Mouse (Mus musculus): Measurements from ENCODE around the gene Prickle1.

Prickle1 gene

DNA sequence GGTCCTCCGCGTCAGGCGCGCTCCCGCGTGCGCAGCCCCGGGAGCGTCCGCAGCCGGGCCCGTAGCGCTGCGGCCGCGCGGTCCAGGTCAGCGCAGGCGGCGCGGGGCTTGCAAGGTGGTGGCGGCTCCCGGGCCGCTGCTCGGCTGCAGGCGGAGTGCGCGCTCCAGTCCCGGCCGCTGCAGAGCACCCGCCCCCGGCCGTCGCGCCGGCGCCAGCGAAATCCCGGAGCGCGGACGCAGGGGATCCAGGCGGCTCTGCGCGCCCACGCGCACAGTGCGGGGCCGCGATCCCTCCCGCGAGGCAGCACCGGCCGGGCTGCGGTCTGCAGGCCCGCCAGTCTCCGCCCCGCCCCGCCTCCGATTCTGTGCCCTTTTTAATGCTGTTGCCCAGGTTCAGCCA is at the start of gene Prickle1:
TSS of gene Prickle1 (minus strand) at position 146 of the 400 bp plus-strand sequence.
- DNase-seq, result peak; percentile 79

DNA sequence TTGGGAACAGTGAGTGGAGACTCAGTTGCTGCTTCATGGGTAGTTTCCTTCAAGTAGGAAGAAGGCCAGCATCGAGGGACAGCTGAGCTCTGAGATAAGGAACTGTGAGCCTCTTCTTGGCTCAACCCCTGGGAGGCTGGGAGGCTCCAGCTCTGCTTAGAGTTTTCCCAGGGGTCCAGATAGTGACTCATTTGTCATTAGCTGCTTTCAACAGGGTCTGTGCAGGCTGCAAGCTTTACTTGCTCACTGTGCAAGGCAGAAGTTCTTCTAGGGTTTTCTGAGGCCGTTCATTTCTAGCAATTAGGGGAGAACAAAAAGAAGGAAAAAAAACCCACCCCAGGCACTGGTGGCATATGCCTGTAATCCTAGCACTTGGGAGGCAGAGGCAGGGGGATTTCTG is 44.5 kb upstream of the Prickle1 start:
- DNase-seq, result no peak

DNA sequence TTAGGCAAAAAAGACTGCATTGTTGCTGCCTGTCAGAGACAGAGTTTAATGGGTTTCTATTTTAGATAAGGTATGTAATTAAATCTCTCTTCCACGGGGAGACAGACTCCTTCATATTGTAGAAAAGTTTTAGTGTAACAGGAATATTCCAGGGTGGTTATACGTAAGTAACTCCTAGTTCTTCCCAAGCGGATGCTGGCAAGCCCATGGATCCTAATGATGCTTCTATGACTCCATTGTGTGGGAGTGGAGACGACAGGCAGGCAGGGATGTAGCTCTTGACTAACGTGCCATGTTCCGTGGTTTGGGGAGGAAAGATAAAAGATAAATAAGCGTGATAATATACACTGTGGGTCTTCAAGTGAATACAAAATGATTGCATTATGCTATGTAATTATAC is 41.3 kb upstream of the Prickle1 start:
- no peak for DNase-seq

DNA sequence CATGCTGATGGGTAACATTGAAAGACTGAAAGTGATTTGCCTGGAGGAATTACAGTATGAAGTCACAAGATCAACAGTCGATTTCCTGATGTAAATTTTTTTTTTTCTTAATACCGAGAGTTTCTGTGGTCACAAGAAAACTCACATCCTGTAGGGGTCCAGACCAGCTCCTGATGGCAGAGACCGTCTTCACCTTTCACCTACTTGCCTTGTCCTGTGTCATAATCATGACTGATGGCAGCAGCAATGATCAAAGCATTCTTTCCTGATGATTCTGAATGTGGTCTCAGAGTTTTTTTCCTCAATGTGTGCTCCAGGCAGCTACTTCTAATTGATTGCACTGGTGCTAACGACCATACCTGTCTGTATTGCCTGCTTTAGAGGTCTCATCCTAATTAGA is 39.9 kb upstream of the Prickle1 start:
- no peak for DNase-seq

DNA sequence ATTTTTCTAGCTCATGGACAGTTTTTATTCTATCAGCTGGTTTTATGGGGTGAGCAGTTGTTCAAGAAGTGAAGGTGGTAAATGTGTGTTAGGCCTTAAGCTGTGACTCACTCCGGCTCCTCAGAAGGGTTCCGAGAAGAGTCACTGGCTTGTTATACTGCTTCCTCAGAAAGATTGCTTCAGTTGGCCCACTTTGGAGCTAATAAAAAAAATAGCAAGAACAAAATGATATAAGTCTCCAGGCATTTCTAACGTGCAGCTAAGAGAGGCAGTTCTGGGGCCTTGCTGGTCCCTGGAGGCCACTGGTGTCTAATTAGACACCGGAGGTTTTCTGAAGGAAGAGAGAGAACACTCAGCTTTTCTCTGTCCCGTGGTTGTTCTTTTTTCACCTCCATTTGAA is 38.8 kb upstream of the Prickle1 start:
- DNase-seq, result no peak

DNA sequence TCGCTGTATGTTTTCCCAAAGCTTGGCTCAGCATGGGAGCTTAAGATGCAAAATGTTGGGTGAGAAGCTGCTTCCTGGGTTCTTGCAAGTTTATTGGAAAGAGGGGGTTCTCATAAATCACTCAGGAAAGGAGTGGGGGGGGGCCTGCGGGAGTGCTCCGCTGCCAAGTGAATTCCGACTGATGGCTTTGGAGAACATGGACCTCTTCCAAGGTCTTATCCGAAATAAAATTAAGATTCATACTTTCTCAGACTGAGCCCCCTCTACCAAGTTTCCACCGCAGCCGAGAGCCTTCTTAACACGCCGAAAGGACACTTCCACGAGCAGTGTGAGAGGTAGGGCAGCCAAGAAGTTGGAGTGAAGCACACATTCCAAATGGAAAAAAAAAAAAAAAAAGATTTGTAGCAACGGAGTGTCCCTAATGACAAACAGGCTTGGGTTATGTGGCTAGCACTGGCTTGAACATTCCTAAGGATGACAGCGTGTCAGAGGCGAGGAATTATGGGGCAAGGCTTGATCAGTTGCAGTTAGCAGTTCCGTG is 34.4 kb upstream of the Prickle1 start:
- peak; percentile 3 for DNase-seq

DNA sequence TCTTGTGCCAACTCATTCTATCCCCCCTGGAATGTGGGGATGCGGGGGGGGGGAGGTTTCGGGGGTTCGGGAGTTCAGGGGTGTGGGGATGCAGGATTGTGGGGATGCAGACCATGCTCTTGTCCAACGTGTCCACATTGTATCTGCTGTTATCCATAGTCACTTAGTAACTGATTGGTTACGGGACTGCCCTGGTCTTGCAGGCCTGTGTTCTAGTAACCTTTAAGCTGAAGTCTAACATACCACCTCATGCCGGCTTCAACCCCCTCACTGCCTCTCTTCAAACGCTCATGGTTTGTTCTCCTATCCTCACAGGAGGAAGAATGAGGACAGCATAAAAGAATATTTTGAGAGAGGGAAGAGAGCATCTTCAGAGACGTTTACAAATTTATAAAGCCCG is 33.5 kb upstream of the Prickle1 start:
- no peak for DNase-seq

DNA sequence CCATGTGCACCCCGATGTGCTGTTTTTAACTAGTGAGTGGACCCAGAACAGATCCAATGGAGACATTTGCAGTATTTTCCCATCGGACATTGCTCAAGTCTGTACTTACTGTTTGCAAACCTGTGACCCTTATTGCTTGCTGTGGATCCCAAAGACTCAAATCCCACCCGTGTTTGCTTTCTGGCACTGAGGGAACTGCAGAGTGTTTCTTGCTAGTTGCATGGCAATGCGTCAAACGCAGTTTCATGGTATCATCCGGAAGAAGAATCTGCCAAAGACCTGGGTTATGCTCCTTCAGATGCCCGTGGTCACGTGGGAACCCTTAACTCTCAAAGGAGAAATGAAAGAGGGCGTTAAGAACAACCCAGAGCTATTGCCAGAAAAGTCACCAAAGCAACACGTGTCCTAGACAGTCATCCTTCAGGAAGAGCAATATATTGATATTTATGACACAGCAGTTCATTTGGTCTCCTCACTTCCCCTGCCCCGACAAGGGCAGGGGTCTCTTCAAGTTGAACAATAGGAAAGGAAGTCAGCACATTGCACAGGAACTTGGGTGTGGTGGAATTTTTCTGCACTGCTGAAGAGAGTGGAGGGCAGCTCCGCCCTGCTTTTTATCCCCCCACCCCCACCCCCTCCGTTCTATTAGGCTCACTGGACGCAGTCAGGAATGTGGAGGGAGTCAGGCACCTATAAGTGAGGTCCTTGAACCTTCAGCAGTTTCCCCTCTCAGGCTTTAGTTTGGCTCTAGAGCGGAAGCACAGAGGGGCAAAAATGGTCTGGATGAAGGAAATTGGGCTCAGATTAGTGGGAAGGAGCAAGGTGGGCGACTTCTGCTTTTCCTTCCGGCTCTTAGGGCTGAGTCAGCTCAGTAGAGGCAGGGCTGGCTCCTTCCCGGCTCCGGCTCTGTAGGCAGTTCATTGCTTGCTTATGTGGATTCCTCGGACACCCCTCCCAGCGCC is 32.4 kb upstream of the Prickle1 start:
- DNase-seq, result peak; percentile 1

DNA sequence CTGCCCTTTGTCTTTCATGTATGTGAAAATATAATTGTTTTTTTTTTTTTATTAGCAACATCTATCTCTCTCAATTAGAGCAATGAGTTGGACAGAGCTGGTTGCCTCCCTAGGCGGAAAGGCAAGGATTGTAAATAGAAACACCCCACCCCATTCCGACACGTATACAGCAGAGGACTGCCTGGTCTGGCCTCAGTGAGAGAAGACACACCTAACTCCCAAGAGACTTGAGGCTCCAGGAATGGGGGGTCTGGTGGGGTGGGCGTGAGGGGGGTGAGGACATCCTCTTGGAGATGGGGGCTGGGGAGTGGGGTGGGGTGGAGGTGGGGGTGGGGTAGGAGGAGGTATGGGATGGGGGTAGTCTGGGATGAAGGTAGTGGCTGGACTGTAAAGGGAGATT is 23.9 kb upstream of the Prickle1 start:
- DNase-seq, result no peak

DNA sequence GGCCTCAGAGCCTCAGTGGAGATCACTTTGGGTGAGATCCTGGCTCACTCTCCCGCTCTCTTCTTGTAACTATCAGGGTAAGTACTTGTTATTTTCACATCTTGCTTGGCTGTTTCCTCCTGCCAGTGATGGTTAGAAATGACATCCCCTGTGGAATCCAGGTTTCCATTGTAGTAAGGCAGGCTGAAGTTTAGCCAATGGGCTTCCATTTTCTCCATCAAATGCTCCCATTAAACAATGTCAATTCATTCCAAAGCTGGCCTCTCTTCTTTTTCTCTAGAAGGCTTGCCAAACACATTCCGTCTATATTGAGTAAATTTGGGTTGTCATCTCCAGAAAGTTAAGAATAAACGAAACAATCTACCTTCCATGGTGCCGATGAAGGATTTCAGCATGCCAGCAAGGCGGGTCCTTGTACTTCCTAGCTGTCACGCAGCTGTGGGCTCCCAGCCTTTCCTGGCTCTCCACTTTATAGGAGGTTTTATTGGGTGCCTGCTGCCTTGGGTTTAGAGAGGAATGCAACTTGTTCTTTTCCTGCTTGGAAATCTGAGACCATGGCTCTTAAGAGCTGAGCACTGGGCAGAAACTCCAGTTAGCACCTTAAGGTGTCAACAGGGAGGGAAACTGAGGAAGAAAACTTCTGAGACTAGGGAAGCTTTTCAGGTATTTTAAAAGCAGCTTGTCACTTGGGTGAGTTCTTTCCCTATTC is 22.9 kb upstream of the Prickle1 start:
- DNase-seq, result no peak

DNA sequence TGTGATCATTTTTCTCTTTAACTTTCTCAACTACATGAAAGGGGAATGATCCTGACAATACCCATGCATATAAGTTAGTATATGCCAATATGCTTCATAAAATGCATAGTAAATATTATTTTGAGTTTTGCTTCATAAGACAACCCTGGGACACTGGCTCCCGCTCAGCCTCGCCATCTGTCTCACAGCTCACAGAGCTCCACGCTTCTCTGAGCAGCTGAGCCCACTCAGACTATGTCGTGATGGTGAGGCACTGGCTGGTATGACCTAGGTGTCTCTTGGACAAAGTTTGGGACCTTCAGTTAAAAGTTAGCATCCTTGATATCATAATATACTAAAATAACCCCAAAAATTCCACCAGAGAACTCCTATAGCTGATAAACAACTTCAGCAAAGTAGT is 20.6 kb upstream of the Prickle1 start:
- DNase-seq, result no peak

DNA sequence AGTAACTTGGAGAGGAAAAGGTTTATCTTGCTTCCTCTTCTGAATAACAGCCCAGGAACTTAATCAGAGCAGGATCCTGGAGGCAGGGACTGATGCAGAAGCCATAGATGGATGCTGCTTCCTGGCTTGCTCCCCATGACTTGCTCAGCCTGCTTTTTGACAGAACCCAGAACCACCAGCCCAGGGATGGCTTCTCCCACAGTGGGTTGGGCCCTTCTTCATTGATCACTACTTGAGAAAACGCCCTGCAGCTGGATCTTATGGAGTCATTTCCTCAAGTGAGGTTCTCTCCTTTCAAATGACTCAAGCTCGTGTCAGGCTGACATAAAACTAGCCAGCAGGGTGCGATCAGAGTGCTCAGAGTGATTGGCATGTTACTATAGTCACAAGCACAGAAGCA is 19.3 kb upstream of the Prickle1 start:
- DNase-seq, result no peak

DNA sequence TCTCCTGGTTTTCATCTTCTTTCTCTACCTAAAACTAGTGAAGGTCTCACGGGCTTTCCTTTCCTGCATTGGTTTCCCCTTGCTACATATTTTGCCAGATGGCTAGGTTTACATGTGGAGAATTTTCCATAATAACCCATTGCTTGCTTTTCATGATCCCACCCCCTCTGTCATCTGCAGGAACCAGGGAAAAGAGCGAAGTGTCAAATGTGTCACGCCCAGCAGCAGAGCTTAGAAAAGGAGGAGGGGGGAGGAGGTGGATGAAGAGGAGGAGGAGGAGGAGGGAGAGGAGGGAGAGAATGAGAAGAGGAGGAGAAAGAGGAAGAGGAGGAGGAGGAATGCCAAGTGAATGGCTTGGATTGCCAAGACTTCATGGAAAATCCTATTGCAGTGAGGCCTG is 17.9 kb upstream of the Prickle1 start:
- DNase-seq, result no peak

DNA sequence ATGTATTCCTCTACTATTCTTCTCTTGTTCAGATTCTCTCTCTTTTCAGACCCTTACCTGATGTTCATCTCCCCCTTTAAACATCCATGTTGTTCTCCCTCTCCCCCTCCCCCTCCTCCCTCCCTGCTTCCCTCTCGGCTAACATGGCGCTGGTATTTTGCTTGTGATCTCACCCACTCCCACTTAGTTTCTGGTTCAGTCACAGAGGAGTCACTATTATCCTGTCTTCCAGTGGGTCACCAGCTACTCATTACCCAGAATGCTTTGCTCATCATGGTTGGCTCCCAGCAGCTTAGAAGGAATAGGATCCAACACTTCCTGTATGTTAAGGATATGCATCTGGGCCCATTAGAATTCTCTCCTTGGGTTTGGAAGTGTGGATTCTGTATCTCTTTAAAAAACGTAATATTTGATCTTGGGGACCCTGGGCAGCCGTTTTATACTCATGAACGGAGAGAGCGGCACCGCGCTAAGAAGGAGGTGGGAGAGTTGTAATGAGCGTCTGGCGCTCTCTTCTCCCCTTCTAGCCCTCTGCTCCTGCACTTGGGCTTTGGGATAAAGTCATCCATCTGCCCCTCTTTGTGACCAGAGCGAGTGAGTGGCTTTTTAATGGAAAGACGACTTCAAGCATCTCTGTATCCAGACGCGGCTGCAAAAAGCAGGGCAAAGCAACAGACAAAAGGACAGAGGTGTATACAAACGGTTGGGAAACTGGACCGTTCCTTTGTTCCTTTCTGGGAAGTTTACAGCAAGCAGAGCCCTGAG is 16.0 kb upstream of the Prickle1 start:
- no peak for DNase-seq

DNA sequence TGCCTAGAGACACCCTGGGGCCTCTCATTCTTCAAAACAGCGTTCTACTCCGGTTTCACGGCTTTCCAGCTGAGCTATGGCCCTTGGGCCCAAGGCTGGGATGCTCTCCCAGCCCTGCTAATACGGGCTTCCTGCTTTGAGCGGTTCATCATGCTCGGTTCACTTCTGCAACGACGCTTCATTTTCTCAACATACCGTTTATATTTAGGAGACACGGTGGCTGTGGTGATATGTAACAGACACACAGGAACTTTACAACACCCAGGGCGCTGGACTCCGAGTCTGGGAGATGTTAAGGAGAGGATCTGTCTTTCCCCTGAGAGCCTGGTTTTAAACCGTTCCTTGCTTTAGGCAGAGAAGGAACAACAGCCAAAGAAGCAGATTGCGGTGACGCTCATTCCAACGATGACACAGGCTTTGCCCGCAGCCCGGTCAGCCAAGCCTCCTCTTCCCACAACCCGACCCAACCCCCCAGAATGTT is 15.1 kb upstream of the Prickle1 start:
- DNase-seq, result no peak

DNA sequence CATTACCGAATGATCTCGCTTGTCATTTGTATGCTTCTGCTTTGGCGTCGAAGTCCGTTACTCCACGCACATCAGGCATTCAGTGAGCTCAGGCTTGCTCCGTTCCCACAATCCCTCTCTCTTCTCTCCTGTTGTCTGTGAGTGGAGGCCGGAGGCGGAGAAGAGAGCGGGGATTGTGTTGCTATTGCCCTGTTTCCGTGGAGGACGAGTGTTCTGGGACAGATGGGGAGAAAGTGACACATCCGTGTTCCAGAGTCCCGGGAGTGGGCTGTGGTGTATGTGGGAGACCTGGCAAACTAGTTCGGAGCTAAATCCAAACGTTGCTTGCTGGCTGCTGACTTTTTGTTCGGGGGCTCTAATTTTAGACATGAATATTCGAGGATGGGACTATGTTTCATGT is 14.6 kb upstream of the Prickle1 start:
- DNase-seq, result no peak

DNA sequence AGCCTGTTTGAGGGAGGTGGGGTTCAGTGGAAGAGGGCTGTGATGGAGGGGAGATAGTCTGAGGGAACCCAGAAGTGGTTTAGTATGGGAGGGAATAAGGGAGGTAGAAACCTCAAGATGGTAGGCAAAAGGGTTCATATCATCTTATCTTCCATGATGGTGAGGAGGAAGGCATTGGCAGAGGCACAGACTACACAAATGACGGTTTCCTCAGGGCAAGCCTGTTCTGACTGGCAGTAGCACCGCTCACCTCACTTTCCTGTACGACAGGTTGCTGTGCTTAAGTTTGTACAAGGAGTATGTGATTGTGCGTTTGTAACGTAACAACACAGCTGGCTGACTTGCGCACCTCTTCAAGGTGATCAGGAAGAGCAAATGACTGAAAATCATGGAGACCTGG is 7.2 kb upstream of the Prickle1 start:
- DNase-seq, result no peak

DNA sequence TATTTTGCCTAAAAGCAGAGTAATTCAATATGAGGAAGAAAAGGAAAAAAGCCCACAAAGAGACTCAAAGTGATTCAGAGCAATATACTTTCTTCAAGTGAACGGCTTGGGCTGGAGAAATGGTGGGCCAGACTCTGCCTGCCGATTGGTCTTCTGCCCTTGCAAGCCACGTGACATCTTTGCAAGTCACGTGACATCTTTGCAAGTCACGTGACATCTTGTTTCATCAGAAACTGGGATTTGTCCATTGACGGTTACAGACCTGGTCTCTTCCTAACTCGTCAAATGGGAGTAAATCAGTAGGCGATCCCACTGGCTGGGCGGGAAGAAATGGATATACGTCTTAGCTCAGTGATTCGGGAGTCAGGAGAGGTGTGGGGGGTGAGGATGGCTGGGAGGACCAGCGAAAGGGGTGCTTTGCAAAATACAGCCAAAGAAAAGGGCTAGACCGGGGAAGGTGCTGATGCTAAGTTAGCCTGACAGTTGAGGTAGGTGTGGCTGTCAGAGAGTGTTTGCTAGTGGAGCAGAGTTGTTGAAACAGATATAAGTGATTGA is 5.8 kb upstream of the Prickle1 start:
- DNase-seq, result no peak

DNA sequence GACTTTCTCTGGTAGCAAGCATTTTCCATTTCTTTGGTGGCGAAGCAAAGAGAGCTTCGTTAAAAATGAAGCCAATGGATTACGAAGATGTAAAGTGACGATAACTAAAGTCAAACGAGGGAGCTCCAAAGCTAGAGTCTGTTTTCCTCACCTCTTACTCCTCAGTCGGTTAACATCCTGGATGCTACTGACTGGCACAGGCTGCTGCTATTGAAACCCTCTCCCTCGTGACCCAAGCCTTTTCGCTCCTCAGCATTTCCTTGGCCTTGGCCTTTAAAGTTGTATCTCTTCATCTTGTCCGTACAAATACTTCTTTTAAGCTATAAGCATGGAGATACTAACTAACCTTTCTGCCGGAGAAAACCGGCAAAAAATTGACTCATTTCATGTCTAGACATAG is 1.3 kb upstream of the Prickle1 start:
- DNase-seq, result no peak

DNA sequence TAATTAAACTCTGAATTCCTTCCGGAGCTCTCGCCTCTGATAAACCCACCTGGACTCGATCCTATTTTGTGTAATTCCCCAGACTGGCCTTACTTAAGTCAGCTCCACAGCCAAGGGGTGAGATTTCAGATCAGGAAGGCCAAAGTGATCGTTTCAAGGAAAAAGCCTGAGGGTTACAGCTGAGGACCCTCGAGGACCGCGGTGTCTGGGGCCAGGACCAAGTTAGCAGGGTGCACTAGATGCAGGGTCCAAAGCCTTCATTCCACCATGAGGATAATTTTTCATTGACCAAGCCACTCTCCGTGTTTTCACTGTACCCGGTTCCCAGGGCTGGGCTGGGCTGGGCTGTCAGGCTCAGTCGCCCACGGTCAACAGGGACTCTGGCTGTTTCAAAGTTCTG is 594 bp upstream of the Prickle1 start:
- peak; percentile 83 for DNase-seq

DNA sequence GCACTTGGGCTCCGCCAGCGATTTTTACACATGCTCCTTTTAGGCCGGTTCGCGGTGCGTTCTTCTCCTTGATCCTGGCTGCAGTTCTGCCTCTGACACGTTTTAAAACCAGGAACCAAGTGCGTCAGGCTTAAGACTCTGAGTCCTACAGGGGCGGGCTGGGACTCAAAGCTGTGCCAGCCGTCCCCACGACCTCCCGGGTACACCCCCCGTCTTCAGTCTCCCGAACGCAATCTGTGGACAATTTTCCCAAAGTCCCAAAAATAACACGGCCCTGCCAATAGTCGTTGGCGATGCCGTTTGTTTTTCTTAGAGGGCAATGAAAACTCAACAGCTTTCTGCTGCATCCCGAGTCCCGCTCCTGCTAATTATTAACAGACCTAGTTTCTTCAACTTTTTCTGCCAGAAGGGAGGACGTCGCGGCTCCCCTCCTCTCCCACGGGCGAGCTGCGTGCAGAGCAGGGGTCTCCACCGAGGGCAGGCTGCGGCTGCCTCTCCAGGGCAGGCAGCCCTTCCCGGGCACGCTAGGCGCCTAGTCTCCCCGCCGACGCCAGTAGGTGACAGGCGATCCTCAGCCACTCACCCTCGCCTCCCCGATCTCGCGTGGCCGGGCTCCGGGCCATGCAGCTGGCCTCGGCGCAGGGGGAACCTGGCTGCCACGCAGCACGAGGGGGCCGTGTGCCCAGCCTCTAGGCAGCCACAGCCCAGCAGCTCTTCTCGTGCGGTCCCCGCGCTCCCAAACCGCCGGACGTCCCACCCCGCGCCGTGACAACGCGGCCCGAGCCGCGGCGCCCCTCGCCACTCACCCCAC is 598 bp downstream of the Prickle1 start:
- peak; percentile 76 for DNase-seq
